Mouse (Mus musculus): ENCODE measurements around the gene Ubp1. TPM values are rescaled to one million over a fixed set of nuclear protein-coding genes. Genes with fewer than 3 reads are reported as not detected.

Gene Ubp1
- total and polyA plus RNA-seq, 2 experiments from 2014 or later: 11.1 to 46.9 TPM

DNA sequence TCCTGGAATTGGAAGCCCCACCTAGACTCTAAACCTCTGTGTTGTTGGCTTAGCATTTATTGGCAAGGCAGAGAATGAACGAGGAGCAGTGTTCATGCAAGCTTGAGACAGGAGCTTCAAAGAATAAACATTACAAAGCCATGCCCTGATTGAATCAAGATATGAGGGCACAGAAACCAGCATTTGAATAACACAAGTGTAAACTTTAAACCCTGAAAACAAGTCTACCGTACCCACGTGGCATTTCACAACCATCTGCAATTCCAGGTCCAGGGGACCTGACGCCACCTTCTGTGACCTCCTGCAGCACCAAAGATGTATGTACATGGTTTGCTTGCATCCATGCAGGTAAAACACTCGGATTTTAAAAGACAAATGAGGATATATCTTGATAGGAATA lies 8.1 kb upstream of the Ubp1 start:
- ATAC-seq (ENCODE audit: insufficient read depth, low read depth): no peak
- H3K4me2 ChIP-seq (ENCODE audit: low read depth, low read length): no peak overlapping the region
- DNase-seq (ENCODE audit: low spot score): no peak
- H3K36me3 ChIP-seq (replicated peaks; ENCODE audit: control insufficient read depth, insufficient read depth, low read length): peaks cover 22% of the 10 kb centered on the region; the same call in 1 of the 2 replicates
- WGBS: 91% methylated on average over 5 of the region's 5 CpGs
- no peaks in the 10 kb centered on the region for H3K4me1 ChIP-seq (ENCODE audit: control insufficient read depth, insufficient read depth)
- no peaks in the 10 kb centered on the region for H3K9me3 ChIP-seq (replicated peaks; ENCODE audit: control insufficient read depth, low read length)
- no peak overlapping the region for H3K27ac ChIP-seq (ENCODE audit: low read depth)
- no peak overlapping the region for H3K9ac ChIP-seq (replicated peaks; ENCODE audit: low read depth, low read length)
- H3K4me3 ChIP-seq (ENCODE audit: low read depth, low read length): no peak overlapping the region
- H3K27me3 ChIP-seq (ENCODE audit: control insufficient read depth, insufficient read depth, low read length): no peaks in the 10 kb centered on the region
- TF ChIP-seq EP300 (IDR thresholded peaks at IDR 0.05; ENCODE audit: low read depth): no peak
- no peak for TF ChIP-seq CTCF (IDR thresholded peaks at IDR 0.05; ENCODE audit: low read depth)

GRCm38 (mm10) chr9:113924883-113925282 lies 5.9 kb upstream of the Ubp1 start:
- H3K4me2 ChIP-seq (ENCODE audit: low read depth, low read length): no peak overlapping the region
- ATAC-seq (ENCODE audit: insufficient read depth, low read depth): no peak
- no peak overlapping the region for H3K27ac ChIP-seq (ENCODE audit: low read depth)
- TF ChIP-seq CTCF (IDR thresholded peaks at IDR 0.05; ENCODE audit: low read depth) (no peak), EP300 (IDR thresholded peaks at IDR 0.05; ENCODE audit: low read depth) (no peak)
- WGBS: 81% methylated on average over 5 of the region's 5 CpGs
- no peaks in the 10 kb centered on the region for H3K9me3 ChIP-seq (replicated peaks; ENCODE audit: control insufficient read depth, low read length)
- H3K36me3 ChIP-seq (replicated peaks; ENCODE audit: control insufficient read depth, insufficient read depth, low read length): peaks cover 18% of the 10 kb centered on the region; the same call in 1 of the 2 replicates
- H3K4me1 ChIP-seq (ENCODE audit: control insufficient read depth, insufficient read depth): no peaks in the 10 kb centered on the region
- DNase-seq (ENCODE audit: low spot score): no peak
- H3K9ac ChIP-seq (replicated peaks; ENCODE audit: low read depth, low read length): no peak overlapping the region
- H3K4me3 ChIP-seq (ENCODE audit: low read depth, low read length): no peak overlapping the region
- no peaks in the 10 kb centered on the region for H3K27me3 ChIP-seq (ENCODE audit: control insufficient read depth, insufficient read depth, low read length)

- H3K9ac ChIP-seq (replicated peaks; ENCODE audit: low read depth, low read length): no peak overlapping the region
- H3K4me1 ChIP-seq (ENCODE audit: control insufficient read depth, insufficient read depth): 0 out of 2 replicates have a peak, but pooled peaks cover 12% of the 10 kb centered on the region
- whole genome bisulfite sequencing: 79% methylated on average over 4 of the region's 4 CpGs
- DNase-seq (ENCODE audit: low spot score): no peak
- no peaks in the 10 kb centered on the region for H3K9me3 ChIP-seq (replicated peaks; ENCODE audit: control insufficient read depth, low read length)
- no peak overlapping the region for H3K4me3 ChIP-seq (ENCODE audit: low read depth, low read length)
- H3K27me3 ChIP-seq (ENCODE audit: control insufficient read depth, insufficient read depth, low read length): no peaks in the 10 kb centered on the region
- no peak for ATAC-seq (ENCODE audit: insufficient read depth, low read depth)
- no peak overlapping the region for H3K27ac ChIP-seq (ENCODE audit: low read depth)
- no peak for TF ChIP-seq EP300 (IDR thresholded peaks at IDR 0.05; ENCODE audit: low read depth)
- no peak for TF ChIP-seq CTCF (IDR thresholded peaks at IDR 0.05; ENCODE audit: low read depth)
- H3K36me3 ChIP-seq (replicated peaks; ENCODE audit: control insufficient read depth, insufficient read depth, low read length): no peaks in the 10 kb centered on the region
- no peak overlapping the region for H3K4me2 ChIP-seq (ENCODE audit: low read depth, low read length)
Measured at GRCm38 (mm10) chr9:113928591-113928990, 2.1 kb upstream of the Ubp1 start.

GRCm38 (mm10) chr9:113929676-113930075 lies 1.1 kb upstream of the Ubp1 start:
- 0 out of 2 replicates have a peak overlapping the region, but pooled peaks have one; percentile 50 for H3K4me2 ChIP-seq (ENCODE audit: low read depth, low read length)
- no peak overlapping the region for H3K4me3 ChIP-seq (ENCODE audit: low read depth, low read length)
- no peak for DNase-seq (ENCODE audit: low spot score)
- H3K27ac ChIP-seq (ENCODE audit: low read depth): no peak overlapping the region
- H3K9me3 ChIP-seq (replicated peaks; ENCODE audit: control insufficient read depth, low read length): no peaks in the 10 kb centered on the region
- no peaks in the 10 kb centered on the region for H3K27me3 ChIP-seq (ENCODE audit: control insufficient read depth, insufficient read depth, low read length)
- no peak overlapping the region for H3K9ac ChIP-seq (replicated peaks; ENCODE audit: low read depth, low read length)
- 0 out of 2 replicates have a peak, but pooled peaks cover 12% of the 10 kb centered on the region for H3K4me1 ChIP-seq (ENCODE audit: control insufficient read depth, insufficient read depth)
- ATAC-seq (ENCODE audit: insufficient read depth, low read depth): no peak
- 71% methylated on average over 1 of the region's 1 CpGs for WGBS
- TF ChIP-seq EP300 (IDR thresholded peaks at IDR 0.05; ENCODE audit: low read depth) (no peak), CTCF (IDR thresholded peaks at IDR 0.05; ENCODE audit: low read depth) (no peak)
- no peaks in the 10 kb centered on the region for H3K36me3 ChIP-seq (replicated peaks; ENCODE audit: control insufficient read depth, insufficient read depth, low read length)

DNA sequence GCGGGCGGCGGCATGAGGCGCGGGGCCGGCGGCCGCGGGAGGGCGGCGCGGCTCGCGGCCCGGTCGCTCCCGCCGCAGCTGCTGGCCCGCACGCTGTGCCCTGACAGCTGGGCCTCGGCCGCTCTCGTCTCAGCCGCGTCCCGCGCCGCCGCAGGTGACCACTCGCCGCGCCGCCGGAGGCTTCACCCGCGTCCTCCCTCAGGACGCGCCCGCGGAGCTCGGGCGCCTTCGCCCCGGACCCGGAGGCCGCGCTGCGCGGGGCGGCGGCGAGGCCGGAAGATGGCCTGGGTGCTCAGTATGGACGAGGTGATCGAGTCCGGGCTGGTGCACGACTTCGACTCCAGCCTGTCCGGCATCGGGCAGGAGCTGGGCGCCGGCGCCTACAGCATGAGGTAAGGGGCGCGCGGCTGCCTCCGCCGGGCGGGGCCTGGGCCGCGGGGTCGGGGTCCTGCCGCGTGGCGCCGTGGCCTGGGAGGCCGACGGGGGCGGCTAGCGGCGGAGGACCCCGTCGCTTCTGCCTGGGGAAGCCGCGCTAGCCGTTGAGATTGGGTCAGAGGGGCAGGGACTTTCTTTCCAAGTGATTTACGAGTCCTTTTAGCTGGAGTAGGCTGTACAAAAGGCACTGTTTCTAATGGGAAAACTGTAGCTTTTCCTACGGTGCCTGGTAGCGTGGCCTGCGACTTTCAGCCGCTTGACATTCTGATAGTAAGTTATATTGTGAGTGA lies 803 bp downstream of the Ubp1 start:
- WGBS: under 1% methylated on average over 68 of the region's 91 CpGs
- peak overlapping the region; percentile 99 for H3K4me3 ChIP-seq (ENCODE audit: low read depth, low read length)
- DNase-seq (ENCODE audit: low spot score) (no peak), ATAC-seq (ENCODE audit: insufficient read depth, low read depth) (peak; percentile 12)
- peaks cover 12% of the 10 kb centered on the region; the same call in 1 of the 2 replicates for H3K4me1 ChIP-seq (ENCODE audit: control insufficient read depth, insufficient read depth)
- H3K27ac ChIP-seq (ENCODE audit: low read depth): peak overlapping the region; percentile 87
- H3K9ac ChIP-seq (replicated peaks; ENCODE audit: low read depth, low read length): peak overlapping the region; percentile 97
- no peaks in the 10 kb centered on the region for H3K27me3 ChIP-seq (ENCODE audit: control insufficient read depth, insufficient read depth, low read length)
- H3K4me2 ChIP-seq (ENCODE audit: low read depth, low read length): peak overlapping the region; percentile 99
- TF ChIP-seq EP300 (IDR thresholded peaks at IDR 0.05; ENCODE audit: low read depth): no peak
- no peak for TF ChIP-seq CTCF (IDR thresholded peaks at IDR 0.05; ENCODE audit: low read depth)
- H3K36me3 ChIP-seq (replicated peaks; ENCODE audit: control insufficient read depth, insufficient read depth, low read length): no peaks in the 10 kb centered on the region
- no peaks in the 10 kb centered on the region for H3K9me3 ChIP-seq (replicated peaks; ENCODE audit: control insufficient read depth, low read length)
